Mouse (Mus musculus): Measurements from ENCODE around the gene Serpind1.

DNA sequence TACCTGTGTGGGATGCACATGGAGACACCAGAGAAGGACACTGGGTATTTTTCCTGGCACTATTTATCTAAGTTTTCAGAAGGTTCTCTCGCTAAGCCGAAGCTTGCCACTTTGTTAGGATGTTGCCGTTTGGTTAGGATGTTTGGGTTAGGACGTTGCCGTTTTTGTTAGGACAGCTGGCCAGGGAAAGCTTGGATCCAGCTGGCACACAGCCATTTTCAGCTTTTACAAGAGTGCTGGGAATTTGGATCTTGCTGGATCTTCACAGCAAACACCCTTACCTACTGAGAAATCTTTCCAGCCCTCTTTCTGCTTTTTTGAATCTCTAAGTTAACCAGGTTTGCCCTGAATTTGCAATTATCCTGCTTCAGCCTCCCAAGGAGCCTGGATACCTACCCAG lies 9.7 kb upstream of the Serpind1 start:
- TF ChIP-seq EP300 (IDR thresholded peaks at IDR 0.05; ENCODE audit: insufficient read depth, low read depth, low read length): no peak
- no peak for TF ChIP-seq CTCF (IDR thresholded peaks at IDR 0.05)
